Mouse (Mus musculus): ENCODE measurements around the gene Ccdc24.

Ccdc24 gene

GRCm38 (mm10) chr4:117872471-117872886 lies at the start of gene Ccdc24:
Gene Ccdc24, minus strand, starts transcription at chr4:117872557.
- WGBS = 21% methylated on average over 14 of the region's 14 CpGs

- WGBS = 94% methylated on average over 2 of the region's 2 CpGs
These were observed 49.0 kb upstream of the Ccdc24 start for GRCm38 (mm10) chr4:117921358-117921757.

- WGBS = 81% methylated on average over 5 of the region's 5 CpGs
These were observed 46.4 kb upstream of the Ccdc24 start for GRCm38 (mm10) chr4:117918762-117919161.

GRCm38 (mm10) chr4:117918261-117918660 lies 45.9 kb upstream of the Ccdc24 start:
- 38% methylated on average over 3 of the region's 3 CpGs for WGBS

- WGBS = 84% methylated on average over 4 of the region's 4 CpGs
These were observed 45.5 kb upstream of the Ccdc24 start for GRCm38 (mm10) chr4:117917847-117918246.

GRCm38 (mm10) chr4:117917402-117917801 lies 45.0 kb upstream of the Ccdc24 start:
- 87% methylated on average over 4 of the region's 4 CpGs for WGBS

GRCm38 (mm10) chr4:117916386-117916785 lies 44.0 kb upstream of the Ccdc24 start:
- 73% methylated on average over 5 of the region's 5 CpGs for whole genome bisulfite sequencing

- 2% methylated on average over 19 of the region's 19 CpGs for WGBS
These were observed 43.2 kb upstream of the Ccdc24 start for GRCm38 (mm10) chr4:117915489-117916105.

GRCm38 (mm10) chr4:117914591-117915442 lies 42.5 kb upstream of the Ccdc24 start, which contains the start of gene Ipo13:
Gene Ipo13, minus strand, starts transcription at chr4:117914999.
- under 1% methylated on average over 61 of the region's 61 CpGs for WGBS

GRCm38 (mm10) chr4:117914031-117914430 lies 41.7 kb upstream of the Ccdc24 start:
- WGBS = 2% methylated on average over 8 of the region's 8 CpGs

- WGBS = 39% methylated on average over 3 of the region's 3 CpGs
These were observed 41.1 kb upstream of the Ccdc24 start for GRCm38 (mm10) chr4:117913421-117913820.

GRCm38 (mm10) chr4:117912685-117913273 lies 40.4 kb upstream of the Ccdc24 start:
- 52% methylated on average over 7 of the region's 7 CpGs for WGBS

GRCm38 (mm10) chr4:117912131-117912561 lies 39.8 kb upstream of the Ccdc24 start:
- 71% methylated on average over 13 of the region's 13 CpGs for WGBS

- 34% methylated on average over 8 of the region's 8 CpGs for WGBS
These were observed 36.6 kb upstream of the Ccdc24 start for GRCm38 (mm10) chr4:117908834-117909453.

GRCm38 (mm10) chr4:117906196-117906595 lies 33.8 kb upstream of the Ccdc24 start:
- 63% methylated on average over 3 of the region's 3 CpGs for whole genome bisulfite sequencing

GRCm38 (mm10) chr4:117904761-117905160 lies 32.4 kb upstream of the Ccdc24 start:
- WGBS = 68% methylated on average over 8 of the region's 8 CpGs

- 40% methylated on average over 10 of the region's 10 CpGs for WGBS
These were observed 31.7 kb upstream of the Ccdc24 start for GRCm38 (mm10) chr4:117904094-117904493.

GRCm38 (mm10) chr4:117898111-117898510 lies 25.8 kb upstream of the Ccdc24 start:
- WGBS = 84% methylated on average over 3 of the region's 3 CpGs

- WGBS = 91% methylated on average over 6 of the region's 6 CpGs
These were observed 23.7 kb upstream of the Ccdc24 start for GRCm38 (mm10) chr4:117896031-117896430.

GRCm38 (mm10) chr4:117895339-117895738 lies 23.0 kb upstream of the Ccdc24 start:
- 71% methylated on average over 7 of the region's 7 CpGs for WGBS

- 88% methylated on average over 8 of the region's 8 CpGs for WGBS
These were observed 22.2 kb upstream of the Ccdc24 start for GRCm38 (mm10) chr4:117894601-117895000.

GRCm38 (mm10) chr4:117893376-117893775 lies 21.0 kb upstream of the Ccdc24 start:
- WGBS = 40% methylated on average over 9 of the region's 9 CpGs
